Mouse (Mus musculus) frontal cortex, adult 2 months (tissue): Measurements from ENCODE around the gene Aven. TPM values are rescaled to one million over a fixed set of nuclear protein-coding genes. Genes with fewer than 3 reads are reported as not detected.
A peak's percentile ranks its signal among the peaks of the same experiment; 100 is the strongest.
"Not testable (repeated sequence)": the region's sequence is repeated elsewhere in the genome, so short reads cannot be mapped to it uniquely, and the experiment has no call there.

Experiments used
- DNase-seq, 2 experiments: peaks; one replicate each; pipeline ENCODE4 v3.0.0; 2022; ENCODE audit warnings: low spot score in 1 of 2; ENCODE audit errors: extremely low spot score in 1 of 2
- polyA plus RNA-seq: library from polyadenylated mRNA; depleted of rRNA; stranded (reverse); fragments of >200 nt; gene quantifications from 2 replicates; pipeline ENCODE4 v1.2.3, GENCODE M21; 2012; rRNA removed

Aven gene
- 8.7 and 9.1 TPM in 2 replicates for polyA plus RNA-seq

GRCm38 (mm10) chr2:112492856-112493538 lies at the start of gene Aven:
Gene Aven (plus strand): TSS chr2:112492964.
- peak in 1 of 2 experiments; percentile 79 for DNase-seq

GRCm38 (mm10) chr2:112443491-112443890 lies 49.3 kb upstream of the Aven start:
- peak; percentile 37 to 65 for DNase-seq

GRCm38 (mm10) chr2:112445511-112445910 lies 47.3 kb upstream of the Aven start:
- no peak for DNase-seq

GRCm38 (mm10) chr2:112448046-112448445 lies 44.7 kb upstream of the Aven start:
- not testable (repeated sequence) for DNase-seq

GRCm38 (mm10) chr2:112448510-112449059 lies 44.2 kb upstream of the Aven start:
- no peak for DNase-seq

GRCm38 (mm10) chr2:112449597-112450296 lies 43.0 kb upstream of the Aven start:
- DNase-seq = no peak

GRCm38 (mm10) chr2:112452513-112452912 lies 40.3 kb upstream of the Aven start:
- not testable (repeated sequence) for DNase-seq

- no peak for DNase-seq
Observed at GRCm38 (mm10) chr2:112454125-112454861, 38.5 kb upstream of the Aven start.

GRCm38 (mm10) chr2:112454862-112455564 lies 37.8 kb upstream of the Aven start, which contains the start of gene Emc7:
Gene Emc7 (plus strand): TSS chr2:112454997.
- DNase-seq = peak; percentile 91 to 98

- DNase-seq = no peak
Observed at GRCm38 (mm10) chr2:112460557-112460956, 32.2 kb upstream of the Aven start.

GRCm38 (mm10) chr2:112469542-112469941 lies 23.2 kb upstream of the Aven start:
- DNase-seq = no peak

- no peak for DNase-seq
Observed at GRCm38 (mm10) chr2:112470961-112471381, 21.8 kb upstream of the Aven start.

GRCm38 (mm10) chr2:112472076-112472475 lies 20.7 kb upstream of the Aven start:
- DNase-seq = no peak

GRCm38 (mm10) chr2:112474997-112475724 lies 17.6 kb upstream of the Aven start:
- peak; percentile 51 to 67 for DNase-seq

- DNase-seq = no peak
Observed at GRCm38 (mm10) chr2:112476554-112476953, 16.2 kb upstream of the Aven start.

- DNase-seq = no peak
Observed at GRCm38 (mm10) chr2:112480669-112481068, 12.1 kb upstream of the Aven start, which contains the start of gene Chrm5. Gene Chrm5 (minus strand): TSS chr2:112480769.

GRCm38 (mm10) chr2:112481564-112481963 lies 11.2 kb upstream of the Aven start:
- peak in 1 of 2 experiments; percentile 60 for DNase-seq

GRCm38 (mm10) chr2:112482533-112483333 lies 10.0 kb upstream of the Aven start:
- peak in 1 of 2 experiments; percentile 47 for DNase-seq

GRCm38 (mm10) chr2:112483334-112483651 lies 9.5 kb upstream of the Aven start:
- DNase-seq = no peak
